Mouse (Mus musculus) right cerebral cortex, postnatal 36 days (tissue): ENCODE results near the gene C1qc.

ENCODE experiments used
- DNase-seq, 2 experiments: peaks; one replicate each; pipeline ENCODE4 v3.0.0; 2022; ENCODE audit warnings: low spot score in 2 of 2, mixed read lengths in 1 of 2

The C1qc gene

GRCm38 (mm10) chr4:136848565-136848964 lies 44.3 kb downstream of the C1qc start:
- peak in 1 of 2 experiments; percentile 58 for DNase-seq

DNA sequence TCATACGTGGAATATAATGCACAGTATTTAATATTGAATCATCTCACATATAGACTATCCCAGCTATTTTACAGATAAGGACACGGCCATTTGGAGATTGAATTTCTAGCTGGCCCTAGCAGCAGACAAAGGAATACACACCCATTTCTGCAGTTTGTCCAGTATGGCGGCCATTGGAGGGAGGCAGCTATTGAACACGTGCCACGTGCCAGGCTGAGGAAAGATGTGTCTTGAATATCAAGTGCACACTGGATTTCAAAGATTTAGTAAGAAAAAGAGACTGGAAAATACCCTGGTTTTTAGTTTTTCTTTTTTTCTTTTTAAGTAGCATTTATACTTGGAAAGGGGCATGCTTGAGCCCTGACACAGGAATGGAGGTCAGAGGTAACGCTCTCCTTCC lies 45.7 kb downstream of the C1qc start:
- DNase-seq = no peak

GRCm38 (mm10) chr4:136842802-136843201 lies 50.1 kb downstream of the C1qc start:
- no peak for DNase-seq

GRCm38 (mm10) chr4:136842033-136842432 lies 50.8 kb downstream of the C1qc start:
- DNase-seq = no peak

GRCm38 (mm10) chr4:136841056-136841455 lies 51.8 kb downstream of the C1qc start:
- DNase-seq = peak in 1 of 2 experiments; percentile 56
